8 mouse cellular contexts compared by ENCODE assay signal in genomic region chrX:11621045-11621763, GRCm38 (mm10).
DNase-seq lines count a peak whose midpoint lies in the region; ATAC-seq and TF ChIP-seq lines count a peak whose summit lies in the region.

No protein-coding gene starts in this region.

- no peaks in the 10 kb centered on the region for H3K9me3 ChIP-seq in kidney, embryonic 16.5 days (ENCODE audit: low read length)
- H3K9me3 ChIP-seq in stomach, postnatal 0 days (ENCODE audit: control insufficient read depth, low read length) = no peaks in the 10 kb centered on the region

- 33% methylated on average over 19 of the region's 19 CpGs for WGBS in kidney, embryonic 16.5 days
- 45% methylated on average over 19 of the region's 19 CpGs for WGBS in stomach, postnatal 0 days

- H3K36me3 ChIP-seq in kidney, embryonic 16.5 days (ENCODE audit: insufficient read depth, low read length) = no peaks in the 10 kb centered on the region
- H3K36me3 ChIP-seq in stomach, postnatal 0 days (ENCODE audit: control insufficient read depth, insufficient read depth, low read length) = no peaks in the 10 kb centered on the region

- no peak overlapping the region for H3K4me3 ChIP-seq in kidney, embryonic 16.5 days (ENCODE audit: low read length)
- no peak overlapping the region for H3K4me3 ChIP-seq in stomach, postnatal 0 days (ENCODE audit: low read depth, low read length)

- ATAC-seq in granulocyte monocyte progenitor cell, adult 5-6 weeks (replicated peaks; ENCODE audit: poor library complexity, severe bottlenecking) = peak; percentile 42
- peak; percentile 88 for ATAC-seq in kidney, embryonic 16.5 days (ENCODE audit: low FRiP score, low TSS enrichment)
- ATAC-seq in stomach, postnatal 0 days (ENCODE audit: low FRiP score, low TSS enrichment) = 0 out of 2 replicates have a peak, but pooled peaks have one; percentile 54

- DNase-seq in embryo, embryonic 10 days (ENCODE audit: low spot score) = peak; percentile 37
- no peak for DNase-seq in embryo, embryonic 9.5 days (ENCODE audit: extremely low spot score)
- peak; percentile 47 for DNase-seq in adrenal gland, postnatal 25 days
- peak; percentile 45 for DNase-seq in lung, postnatal 14 days
- peak; percentile 29 for DNase-seq in stomach, postnatal 0 days (ENCODE audit: low spot score)
- no peak for DNase-seq in thymus, postnatal 25 days

- H3K4me2 ChIP-seq in kidney, embryonic 16.5 days (replicated peaks; ENCODE audit: low read depth, low read length) = peak overlapping the region; percentile 33; the same call in 1 of the 2 replicates
- H3K4me2 ChIP-seq in stomach, postnatal 0 days (replicated peaks; ENCODE audit: low read depth) = no peak overlapping the region

- no peak for TF ChIP-seq EP300 in stomach, postnatal 0 days (optimal IDR thresholded peaks at IDR 0.05)

- TF ChIP-seq CTCF in stomach, postnatal 0 days (IDR thresholded peaks at IDR 0.05; ENCODE audit: low read depth) = no peak

- peaks cover 4% of the 10 kb centered on the region; the same call in 1 of the 2 replicates for H3K4me1 ChIP-seq in kidney, embryonic 16.5 days (ENCODE audit: insufficient read depth, low read length)
- no peaks in the 10 kb centered on the region for H3K4me1 ChIP-seq in stomach, postnatal 0 days (replicated peaks; ENCODE audit: control insufficient read depth, insufficient read depth)

- peaks cover 3% of the 10 kb centered on the region; the same call in 1 of the 2 replicates for H3K27me3 ChIP-seq in kidney, embryonic 16.5 days (ENCODE audit: insufficient read depth, low read length)
- no peaks in the 10 kb centered on the region for H3K27me3 ChIP-seq in stomach, postnatal 0 days (ENCODE audit: control insufficient read depth, insufficient read depth, low read length)

- no peak overlapping the region for H3K9ac ChIP-seq in kidney, embryonic 16.5 days (replicated peaks; ENCODE audit: low read length)
- H3K9ac ChIP-seq in stomach, postnatal 0 days (ENCODE audit: low read length) = no peak overlapping the region

- H3K27ac ChIP-seq in kidney, embryonic 16.5 days (ENCODE audit: low read length) = peak overlapping the region; percentile 76
- H3K27ac ChIP-seq in stomach, postnatal 0 days (replicated peaks) = no peak overlapping the region; the same call in 1 of the 2 replicates

Comparison
In these comparisons a context has a peak if more than half of its experiments do, and no peak if none do; other contexts are left out.
1. DNase-seq: peak in embryo, embryonic 10 days (single experiment), adrenal gland, postnatal 25 days (single experiment), lung, postnatal 14 days (single experiment) and stomach, postnatal 0 days (single experiment); none in embryo, embryonic 9.5 days (single experiment) and thymus, postnatal 25 days (single experiment).
2. Peak in every context shown above with its lines, with median percentiles within 50 percentile points of each other: ATAC-seq.